Mouse (Mus musculus) left cerebral cortex, adult 8-10 months (tissue): Measurements from ENCODE around the gene Gabbr2. TPM values are rescaled to one million over a fixed set of nuclear protein-coding genes. Genes with fewer than 3 reads are reported as not detected.

Experiments
- DNase-seq, 2 experiments: peaks; one replicate each; pipeline ENCODE4 v3.0.0; 2022; ENCODE audit warnings: low spot score in 2 of 2
- total RNA-seq, 4 experiments: library from RNA; stranded (reverse); gene quantifications; 2 replicates each; pipeline ENCODE4 v1.2.4; 2022

Gabbr2 gene
- total RNA-seq, 4 experiments from 2014 or later: 198 to 214 (median 210) TPM

DNA sequence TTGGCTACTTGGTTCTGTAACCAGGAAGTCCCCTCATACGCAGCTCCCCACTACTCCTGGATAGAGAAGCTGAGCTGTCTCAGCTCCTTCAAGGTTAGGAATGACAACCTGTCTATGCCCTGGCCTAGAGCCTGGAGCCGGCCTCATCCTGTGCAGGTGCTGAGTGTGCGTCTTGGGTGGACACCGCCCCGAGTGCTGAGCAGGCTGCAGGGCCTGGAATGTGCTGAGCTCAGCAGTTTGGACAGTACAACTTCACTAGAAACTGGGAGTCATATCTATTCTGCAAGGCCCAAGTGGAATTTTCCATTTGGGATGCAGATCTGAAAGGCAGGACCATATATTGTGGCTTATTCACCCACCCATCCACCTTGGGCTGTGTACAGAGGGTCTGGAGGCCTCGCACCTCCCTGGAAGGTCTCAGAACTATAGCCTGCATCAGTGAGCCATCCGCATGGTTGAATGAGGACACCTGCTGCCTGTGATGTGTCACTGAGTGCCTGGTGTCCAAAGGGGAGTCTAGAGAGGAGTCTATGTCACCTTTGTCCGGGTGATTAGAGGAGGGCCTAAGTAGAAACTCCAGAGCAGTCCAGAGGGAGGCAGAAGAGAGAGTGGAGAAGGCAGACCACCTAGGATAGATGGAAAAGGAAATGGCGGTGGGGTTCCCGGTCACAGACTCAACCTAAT is 165.7 kb downstream of the Gabbr2 start:
- DNase-seq: no peak

DNA sequence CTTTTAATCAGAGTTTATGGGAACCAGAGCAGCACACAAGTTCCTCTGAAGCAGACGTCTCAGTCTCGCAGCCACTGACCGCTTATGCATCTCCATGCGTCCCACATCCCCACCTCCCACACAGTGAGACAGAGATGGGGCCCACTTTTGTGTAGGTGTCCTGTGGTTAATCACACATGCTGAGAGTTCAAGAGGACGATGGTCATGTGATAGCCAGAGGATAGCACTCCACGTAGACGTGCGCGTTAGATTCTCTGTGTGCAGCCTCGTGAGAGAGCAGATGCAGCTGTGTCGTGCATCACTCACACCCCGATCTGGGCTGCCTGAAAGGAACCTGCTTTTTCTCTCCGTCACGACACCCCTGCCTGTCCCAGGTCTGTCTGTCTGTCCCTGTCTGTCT is 167.9 kb downstream of the Gabbr2 start:
- DNase-seq: peak in 1 of 2 experiments; percentile 72

DNA sequence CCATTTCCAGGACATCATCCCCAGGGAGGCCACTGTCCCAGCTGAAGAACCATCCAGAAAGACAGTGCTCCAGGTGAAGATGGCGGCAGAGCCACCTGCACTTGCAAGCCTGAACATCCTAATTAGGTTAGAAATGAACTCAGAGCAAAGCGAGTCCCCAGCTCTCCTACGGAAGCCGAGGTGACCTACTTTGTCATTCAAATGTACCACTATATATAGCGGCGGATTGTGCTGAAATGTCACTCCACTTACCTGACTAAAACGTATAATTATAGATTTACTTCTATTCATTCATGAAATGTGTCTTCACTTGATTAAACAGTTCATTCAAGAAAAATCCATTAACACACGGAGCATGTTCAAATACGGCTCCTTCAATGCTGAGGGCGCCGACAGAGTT is 170.0 kb downstream of the Gabbr2 start:
- no peak for DNase-seq

DNA sequence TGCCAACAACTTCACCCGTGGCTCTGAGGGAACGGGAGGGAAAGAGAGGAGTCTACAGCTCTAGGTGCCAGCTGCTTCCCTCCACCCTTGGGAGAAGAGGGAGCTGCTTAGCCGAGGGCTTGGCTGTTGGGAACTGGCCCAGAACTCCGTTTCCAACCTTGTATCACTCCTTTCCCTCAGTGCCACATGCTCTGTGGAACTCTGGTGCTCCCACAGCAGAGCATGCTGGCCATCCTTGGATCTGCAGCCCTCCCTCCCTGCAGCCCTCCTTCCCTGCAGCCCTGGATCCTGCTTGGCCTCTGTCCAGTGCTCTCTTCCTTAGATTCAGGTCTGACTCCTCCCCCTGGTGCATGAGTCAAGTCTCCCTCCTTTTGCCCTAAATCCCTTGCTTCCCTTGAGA is 176.7 kb downstream of the Gabbr2 start:
- peak in 1 of 2 experiments; percentile 67 for DNase-seq

DNA sequence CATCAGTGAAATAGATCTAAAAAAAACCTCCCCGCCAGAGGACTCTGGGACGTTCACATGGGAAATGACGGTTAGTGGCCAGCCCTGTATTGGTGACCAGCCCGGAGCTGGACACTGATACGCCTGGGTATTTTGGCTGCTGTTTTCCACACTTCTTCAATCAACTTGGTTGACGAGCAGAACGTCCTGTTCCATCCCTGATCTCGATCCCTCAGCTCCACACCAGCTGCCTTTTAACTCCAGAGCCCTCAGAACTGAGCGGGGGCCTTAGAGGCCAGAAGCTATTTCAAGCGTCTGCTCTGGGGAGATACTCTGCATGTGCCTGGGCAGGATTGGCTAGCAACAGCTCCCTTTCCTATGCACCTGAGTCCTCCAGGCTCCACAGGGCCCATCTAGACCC is 177.4 kb downstream of the Gabbr2 start:
- no peak for DNase-seq

DNA sequence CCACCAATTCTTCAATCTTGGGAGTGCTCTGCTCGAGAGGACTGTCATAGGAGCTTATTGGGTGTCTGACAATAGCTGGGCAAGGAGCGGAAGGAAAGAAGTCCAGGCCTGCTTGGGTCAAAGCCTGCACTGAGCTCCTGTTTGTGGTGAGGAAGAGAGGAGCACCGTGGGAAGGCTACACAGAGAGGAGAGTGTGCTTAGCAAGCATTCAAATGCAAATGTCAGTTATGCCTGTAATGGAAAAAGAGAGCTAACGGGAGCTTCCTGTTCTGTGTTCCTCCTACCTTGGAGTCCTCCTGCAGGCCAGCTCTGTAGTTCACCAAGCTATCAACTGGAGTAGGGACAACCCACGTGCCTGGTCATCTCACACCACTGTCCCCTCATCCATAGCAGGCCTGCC is 180.5 kb downstream of the Gabbr2 start:
- no peak for DNase-seq

DNA sequence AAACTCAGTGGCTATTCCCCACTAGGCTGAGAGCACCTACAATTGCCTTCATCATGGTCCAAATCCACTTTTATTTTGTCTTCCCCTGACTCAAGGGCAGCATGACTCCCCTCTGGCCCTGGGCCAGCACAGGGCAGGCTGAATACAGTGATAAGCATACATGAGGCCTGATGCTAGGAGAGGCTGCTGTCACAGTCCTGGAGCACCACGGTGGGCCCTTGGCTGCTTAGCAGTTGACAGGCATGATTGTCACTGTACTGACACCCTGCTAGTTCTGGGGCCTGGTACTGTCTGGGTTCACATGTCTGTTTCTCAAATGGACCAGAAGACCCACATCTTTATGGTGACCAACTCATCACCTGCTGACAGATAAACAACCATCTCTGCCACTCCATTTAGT is 184.8 kb downstream of the Gabbr2 start:
- DNase-seq: no peak

DNA sequence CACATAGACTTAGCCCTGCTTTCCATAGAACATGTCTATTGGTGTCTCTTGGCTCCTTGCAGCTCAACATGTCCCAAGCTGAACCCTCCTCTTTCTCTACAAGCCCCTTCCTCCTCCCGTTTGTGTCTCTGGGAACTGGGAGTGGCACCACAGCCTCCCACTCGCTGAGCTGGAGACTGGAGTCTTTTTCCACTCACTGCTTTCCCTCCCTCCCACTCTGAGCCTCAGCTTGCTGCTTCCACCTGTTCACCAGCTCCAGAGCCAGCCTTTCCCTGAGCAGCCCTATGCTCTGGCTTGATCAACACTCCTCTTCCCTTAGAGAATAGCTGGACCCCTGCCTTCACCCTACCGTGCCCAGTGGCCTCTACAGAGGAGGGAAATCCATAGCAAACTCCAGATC is 185.8 kb downstream of the Gabbr2 start:
- peak in 1 of 2 experiments; percentile 89 for DNase-seq

DNA sequence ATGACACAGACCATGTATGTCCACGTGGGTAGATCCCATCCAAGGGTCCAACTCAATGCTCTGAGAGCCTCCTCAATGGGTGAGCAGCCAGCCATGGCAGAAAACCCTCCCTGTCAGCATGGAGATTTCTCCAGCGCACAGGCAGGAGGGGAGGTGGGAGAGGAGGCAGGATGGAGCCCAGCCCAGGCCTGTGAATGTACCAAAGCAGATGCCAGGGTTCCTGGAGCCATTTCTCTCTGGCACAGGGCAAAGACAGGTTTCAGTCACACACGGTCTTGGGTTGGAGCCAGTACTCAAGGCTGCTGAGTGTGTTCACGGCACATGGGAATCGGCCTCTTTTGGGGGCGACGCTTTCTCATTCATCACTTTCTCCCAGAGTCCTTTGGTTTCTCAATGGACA is 189.3 kb downstream of the Gabbr2 start:
- DNase-seq: peak in 1 of 2 experiments; percentile 37

DNA sequence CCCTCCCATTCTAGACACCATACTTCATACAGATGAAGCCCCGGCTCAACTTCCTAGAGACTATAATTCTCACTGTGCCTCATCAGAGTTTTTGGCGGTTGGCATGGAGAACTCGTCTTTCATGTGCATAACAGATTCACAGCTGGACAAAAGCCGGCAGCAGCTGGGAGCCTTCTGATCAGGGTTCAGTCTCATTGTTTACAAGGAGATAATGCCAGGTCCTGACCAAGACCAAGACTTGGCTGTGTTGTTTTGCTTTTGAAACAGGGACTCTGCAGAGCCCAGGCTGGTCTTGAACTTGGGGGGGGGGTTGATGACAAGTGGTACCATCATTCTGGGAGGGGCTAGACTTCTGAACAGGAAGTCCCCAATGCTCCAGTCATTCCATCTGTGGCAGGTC is 191.8 kb downstream of the Gabbr2 start:
- no peak for DNase-seq

DNA sequence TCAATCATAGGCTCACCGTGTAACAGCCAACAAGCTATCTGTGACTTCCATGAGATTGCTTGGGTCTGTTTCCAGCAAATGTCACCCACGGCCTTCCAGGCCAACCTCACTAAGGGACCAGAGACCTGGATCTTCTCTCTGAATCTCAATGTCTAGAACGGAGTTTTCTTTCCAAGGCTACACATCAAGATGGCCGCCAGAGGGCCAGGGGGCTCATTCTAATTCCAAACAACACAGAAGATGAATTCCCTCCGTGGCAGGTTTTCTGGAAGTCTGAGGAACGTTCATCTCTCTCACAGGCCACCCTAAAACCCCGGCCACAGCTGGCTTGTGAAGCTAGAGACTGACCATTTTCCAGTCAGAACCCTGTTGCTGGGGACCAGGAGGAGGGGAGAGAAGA is 196.0 kb downstream of the Gabbr2 start:
- no peak for DNase-seq

DNA sequence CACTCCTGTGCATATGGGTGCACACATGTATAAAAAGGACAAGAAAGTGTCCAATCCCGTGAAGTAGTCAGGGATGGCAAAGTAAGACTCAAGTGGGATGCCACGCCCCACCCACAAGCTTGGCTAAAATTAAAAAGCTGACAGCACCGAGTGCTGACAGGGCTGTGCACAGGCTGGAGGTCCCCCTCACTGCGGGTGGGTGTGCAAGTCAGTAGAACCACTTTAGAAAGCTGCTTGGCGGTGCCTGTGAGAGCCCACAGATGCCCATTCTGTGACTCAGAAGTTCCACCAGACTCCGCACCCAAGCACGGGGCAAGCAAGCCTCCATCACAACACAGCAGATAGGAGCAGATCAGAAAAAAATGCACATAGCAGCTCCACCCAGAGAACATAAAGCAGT is 197.1 kb downstream of the Gabbr2 start:
- DNase-seq: peak in 1 of 2 experiments; percentile 95

DNA sequence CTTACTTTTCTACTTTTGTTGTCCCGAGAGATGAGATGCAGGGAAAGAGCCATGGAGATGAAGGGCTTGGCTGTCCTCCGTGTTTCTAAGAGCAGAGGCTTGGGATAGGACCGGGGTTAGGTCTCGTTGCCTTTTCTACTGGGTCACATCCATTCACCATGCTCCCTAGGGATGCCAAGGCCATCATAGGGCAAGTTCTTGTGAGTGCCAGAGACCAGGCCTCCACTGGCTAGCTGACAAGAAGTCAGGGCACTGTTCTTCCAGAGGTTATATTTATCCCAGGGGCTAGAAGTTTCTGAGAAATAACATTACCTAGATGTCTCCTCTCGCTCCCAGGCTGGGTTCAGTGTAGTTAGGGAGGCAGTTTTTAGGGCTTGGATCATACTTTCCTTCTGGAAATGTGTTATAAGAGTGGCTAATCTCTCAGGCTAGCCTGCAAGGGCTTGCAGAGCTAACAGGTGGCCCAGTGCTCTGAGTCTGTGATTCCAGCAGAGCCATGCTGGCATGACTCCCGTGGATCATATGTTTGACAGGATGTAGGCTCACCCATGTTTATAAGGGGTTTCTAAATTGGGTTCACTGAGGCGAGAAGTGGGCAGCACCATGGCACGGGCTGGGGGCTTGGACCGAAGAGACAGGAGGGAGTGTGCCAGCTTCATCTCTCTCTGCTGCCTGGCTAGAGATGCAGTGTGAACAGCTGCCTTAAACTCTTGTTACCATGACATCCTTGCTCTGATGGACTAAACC is 199.2 kb downstream of the Gabbr2 start:
- peak in 1 of 2 experiments; percentile 88 for DNase-seq

DNA sequence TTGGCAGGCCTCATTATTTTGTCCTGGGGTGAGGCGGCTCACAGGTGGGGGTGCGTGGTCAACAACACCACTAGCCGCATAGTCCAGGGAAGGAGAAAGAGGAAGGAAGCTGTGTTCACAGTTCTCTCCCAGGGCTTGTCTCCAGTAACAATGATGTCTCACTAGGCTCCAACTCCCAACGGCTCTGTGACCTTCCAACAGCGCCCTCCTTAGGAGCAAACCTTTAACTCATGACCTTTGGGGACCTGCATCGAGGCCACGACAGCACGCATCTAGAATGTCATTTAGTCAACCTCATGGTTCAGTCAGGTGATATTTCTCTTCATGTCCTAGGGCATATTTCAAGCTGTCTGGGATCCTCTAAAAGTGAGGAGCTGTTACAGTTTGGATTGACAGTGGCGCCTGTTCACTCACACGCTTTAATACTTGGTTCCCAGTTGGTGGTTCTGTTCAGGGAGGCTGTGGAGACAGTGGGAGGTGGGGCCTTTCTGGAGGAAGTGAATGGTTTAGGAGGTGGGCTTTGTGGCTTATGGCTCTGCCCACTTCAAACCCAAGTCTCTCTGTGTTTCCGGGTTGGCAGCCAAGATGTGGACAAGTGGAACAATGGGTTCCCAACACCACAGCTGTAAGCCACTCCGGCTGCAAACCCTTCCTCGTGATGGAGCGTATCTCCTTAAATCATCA is 200.3 kb downstream of the Gabbr2 start:
- no peak for DNase-seq

DNA sequence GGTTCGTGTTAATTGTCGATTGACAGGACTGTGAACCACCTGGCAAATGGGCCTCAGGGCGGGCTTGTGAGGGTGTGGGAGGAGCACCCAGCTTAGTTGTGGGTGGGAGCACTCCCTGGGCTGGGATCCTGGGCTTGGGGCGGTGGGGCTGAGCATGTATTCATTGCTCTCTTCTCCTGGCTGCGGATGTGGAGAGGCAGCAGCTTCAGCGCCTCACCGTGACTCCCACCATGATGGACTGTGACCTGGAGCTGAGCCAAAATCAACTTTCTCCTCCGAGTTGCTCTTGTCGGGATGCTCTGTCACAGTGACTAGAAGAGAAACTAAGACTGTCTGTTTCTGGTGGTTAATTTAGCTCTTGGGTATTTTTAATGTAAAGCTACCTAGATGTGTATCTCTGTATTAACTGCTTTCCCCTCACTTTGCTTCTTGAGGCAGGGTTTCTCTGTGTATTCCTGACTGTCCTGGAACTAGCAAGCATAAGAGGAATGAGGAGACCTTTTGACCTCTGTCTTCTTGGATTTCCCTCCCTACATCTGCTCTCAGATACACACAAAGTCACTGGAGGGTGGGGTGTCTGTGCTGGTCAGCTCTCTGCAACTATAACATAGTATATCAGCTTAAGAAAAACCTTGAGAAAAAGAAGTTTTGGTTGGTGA is 200.9 kb downstream of the Gabbr2 start:
- no peak for DNase-seq

DNA sequence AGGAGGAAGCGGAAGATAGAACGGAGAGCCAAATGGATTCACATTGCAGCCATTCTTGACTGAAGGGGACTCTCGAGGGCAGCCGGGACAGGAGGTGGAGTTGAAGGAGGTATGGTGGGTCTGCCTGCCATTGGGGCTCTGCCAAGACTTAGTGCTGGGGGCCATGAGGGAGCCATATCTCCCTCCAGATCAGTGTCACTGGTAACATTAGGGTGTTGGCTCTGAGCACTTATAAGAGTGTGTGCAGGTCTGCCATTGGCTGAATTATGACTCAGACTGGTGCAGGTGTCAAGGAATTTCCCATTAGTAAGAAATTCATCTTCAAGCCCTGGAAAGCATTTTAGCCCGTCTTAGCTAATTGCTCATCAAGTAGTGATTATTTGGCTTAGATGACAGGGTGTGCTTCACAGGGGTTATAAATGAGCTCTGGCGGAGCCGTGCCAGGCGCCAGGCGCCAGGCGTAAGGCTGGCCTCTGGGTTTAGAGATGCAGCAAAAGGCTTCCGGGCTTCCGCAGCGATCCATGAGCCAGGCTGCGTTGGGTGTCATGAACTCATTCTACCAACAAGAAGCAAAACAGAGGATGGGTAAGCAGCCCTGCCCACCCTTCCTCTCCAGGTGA is 207.1 kb downstream of the Gabbr2 start:
- no peak for DNase-seq

DNA sequence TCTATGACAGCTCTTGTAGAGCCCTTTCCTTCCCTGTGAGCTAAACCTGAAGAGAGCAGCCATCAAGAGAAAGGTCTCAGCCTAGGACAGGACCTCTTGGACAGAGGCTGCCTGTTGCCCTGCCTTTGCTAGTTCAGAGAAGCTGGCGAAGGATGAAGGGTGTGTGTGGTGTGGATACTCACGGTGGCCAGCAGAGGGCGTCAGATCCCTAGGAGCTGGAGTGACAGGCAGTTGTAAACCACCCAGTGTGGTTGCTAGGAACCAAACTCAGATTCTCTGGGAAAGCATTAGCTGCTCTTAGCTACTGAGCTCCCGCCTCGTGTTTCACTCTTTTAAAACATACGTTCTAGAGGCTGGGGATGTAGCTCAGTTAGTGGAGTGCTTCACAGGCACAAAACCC is 210.6 kb downstream of the Gabbr2 start:
- no peak for DNase-seq

DNA sequence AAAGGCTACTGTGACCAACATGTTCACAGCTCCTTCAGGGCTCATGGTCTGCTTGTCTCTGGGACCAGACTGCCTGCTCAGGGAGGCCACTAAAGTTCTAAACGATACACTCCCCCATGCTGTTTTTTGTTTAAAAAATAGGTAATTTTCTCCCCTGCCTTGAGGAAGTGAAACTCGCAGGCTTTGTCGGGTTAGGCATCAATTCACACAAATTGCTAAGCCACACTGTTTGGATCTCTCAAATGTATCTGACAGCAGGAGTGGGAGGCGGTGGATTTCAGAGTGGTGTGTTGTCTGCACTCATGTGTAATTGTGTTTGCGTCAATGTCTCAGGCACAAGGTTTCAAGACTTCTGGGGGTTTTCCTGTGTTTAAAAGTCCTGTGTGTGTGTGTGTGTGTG is 215.7 kb downstream of the Gabbr2 start:
- no peak for DNase-seq

DNA sequence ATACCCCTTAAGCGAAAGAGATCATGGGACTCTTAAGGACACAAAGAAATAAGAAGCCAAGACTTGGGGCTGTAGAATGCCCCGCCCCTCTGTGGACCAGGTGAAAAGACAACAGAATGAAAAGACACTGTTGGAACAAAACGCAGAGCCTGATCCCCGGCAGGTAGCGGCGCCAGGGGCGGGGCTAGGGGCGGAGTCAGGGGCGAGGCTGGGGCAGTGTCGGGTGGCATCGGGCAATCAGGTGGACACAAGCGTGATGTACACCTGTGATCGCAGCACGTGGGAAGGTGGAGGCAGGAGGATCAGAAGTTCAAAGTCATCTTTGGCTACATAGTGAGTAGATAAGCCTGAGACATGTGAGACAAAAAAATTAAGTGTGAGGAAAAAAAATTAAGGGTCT is 217.0 kb downstream of the Gabbr2 start:
- no peak for DNase-seq

DNA sequence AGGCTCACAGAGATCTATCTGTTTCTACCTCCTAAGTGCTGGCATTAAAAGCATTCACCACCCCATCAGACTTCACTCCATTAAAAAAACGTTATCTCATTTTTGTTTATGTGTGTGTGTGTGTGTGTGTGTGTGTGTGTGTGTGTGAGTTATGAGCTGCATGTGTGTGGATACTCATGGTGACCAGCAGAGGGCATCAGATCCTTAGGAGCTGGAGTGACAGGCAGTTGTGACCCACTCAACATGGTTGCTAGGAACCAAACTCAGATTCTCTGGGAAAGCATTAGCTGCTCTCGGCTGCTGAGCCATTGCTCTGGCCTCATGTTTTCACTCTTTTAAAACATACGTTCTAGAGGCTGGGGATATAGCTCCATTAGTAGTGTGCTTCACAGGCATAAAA is 218.4 kb downstream of the Gabbr2 start:
- no peak for DNase-seq

DNA sequence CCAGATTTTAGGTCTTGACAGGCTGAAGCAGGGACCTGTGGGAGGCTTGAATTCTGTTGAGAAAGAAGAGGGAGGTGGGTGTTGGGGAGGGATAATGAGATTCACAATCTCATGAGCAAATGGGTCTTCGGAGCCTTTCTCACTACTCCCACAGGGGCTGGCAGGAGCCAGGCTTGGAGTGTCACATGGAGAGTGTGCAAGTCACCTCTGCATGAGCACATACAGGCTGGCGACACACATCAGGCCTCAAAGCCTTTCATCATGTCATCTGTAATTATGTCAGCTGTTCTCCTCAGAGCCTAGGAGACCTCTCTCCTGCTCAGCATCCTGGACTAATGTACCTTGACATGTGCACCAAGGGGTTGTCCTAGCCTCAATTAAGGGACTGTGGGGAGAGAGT is 219.1 kb downstream of the Gabbr2 start:
- DNase-seq: peak in 1 of 2 experiments; percentile 78

DNA sequence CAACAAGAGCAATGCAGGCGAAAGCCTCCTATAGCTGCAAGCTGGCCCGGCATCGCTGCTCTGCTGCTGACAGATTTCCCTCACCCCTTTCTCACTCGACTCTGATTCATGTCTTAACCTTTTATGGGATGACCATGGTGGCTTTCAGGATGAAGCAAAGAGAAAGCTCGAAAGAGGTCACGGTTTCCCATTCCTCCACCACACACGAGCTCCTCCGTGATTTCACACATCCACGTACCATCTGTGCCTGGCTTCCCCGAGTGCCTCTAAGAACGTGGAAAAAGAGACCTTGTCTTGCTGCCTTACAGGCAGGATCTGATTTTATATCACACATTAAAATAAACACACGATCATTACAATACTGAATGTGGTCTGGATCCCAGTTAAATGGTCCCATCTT is 220.6 kb downstream of the Gabbr2 start:
- peak; percentile 39 to 79 for DNase-seq
